Mouse (Mus musculus) common myeloid progenitor, adult 5-6 weeks (primary cell): ENCODE measurements at regions not wholly inside any gene's neighbourhood (a gene's known extent, or its start where the extent isn't known, plus 50 kb on each side); places are given as distances from the start of the nearest gene placed in this dataset.
A peak's percentile ranks its signal among the peaks of the same experiment; 100 is the strongest.

Experiments
- ATAC-seq: replicated peaks from 2 replicates; pipeline ENCODE4 v1.8.0; 2016; ENCODE audit warnings: low read depth, mild to moderate bottlenecking, moderate TSS enrichment, inconsistent platforms; ENCODE audit not compliant: poor library complexity, severe bottlenecking

DNA sequence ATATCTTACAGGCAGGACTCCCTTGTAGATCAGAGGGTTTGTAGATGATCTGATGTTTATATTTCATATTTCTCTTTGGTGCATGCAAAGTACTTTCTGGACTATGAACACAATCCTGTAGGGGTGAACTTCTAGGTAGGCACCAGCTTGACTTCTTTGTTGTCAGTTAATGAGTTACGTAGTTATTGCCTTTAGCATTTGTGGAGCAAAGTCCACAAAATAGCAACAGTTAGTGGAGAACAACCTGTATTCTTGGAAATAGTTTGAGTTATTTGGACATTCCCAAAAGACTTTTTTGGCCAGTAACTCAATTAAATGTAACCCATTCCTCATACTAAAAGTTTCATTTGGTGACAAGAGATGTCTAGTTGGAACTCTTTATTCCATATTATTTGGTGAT, 306.0 kb downstream of the Gm6377 start:
- ATAC-seq = no peak

- ATAC-seq = no peak
Observed at GRCm38 (mm10) chrX:109552471-109552870, 355.9 kb downstream of the Gm6377 start.

GRCm38 (mm10) chrX:109587360-109587759, 390.8 kb downstream of the Gm6377 start:
- no peak for ATAC-seq

GRCm38 (mm10) chrX:109626979-109627761, 430.6 kb downstream of the Gm6377 start:
- ATAC-seq = peak; percentile 50
